Mouse (Mus musculus): ENCODE measurements around the gene Cel. TPM values are rescaled to one million over a fixed set of nuclear protein-coding genes. Genes with fewer than 3 reads are reported as not detected.
"Not testable (repeated sequence)": the region's sequence is repeated elsewhere in the genome, so short reads cannot be mapped to it uniquely, and the experiment has no call there.

Cel gene
- total RNA-seq, 2 experiments from 2014 or later = not detected

DNA sequence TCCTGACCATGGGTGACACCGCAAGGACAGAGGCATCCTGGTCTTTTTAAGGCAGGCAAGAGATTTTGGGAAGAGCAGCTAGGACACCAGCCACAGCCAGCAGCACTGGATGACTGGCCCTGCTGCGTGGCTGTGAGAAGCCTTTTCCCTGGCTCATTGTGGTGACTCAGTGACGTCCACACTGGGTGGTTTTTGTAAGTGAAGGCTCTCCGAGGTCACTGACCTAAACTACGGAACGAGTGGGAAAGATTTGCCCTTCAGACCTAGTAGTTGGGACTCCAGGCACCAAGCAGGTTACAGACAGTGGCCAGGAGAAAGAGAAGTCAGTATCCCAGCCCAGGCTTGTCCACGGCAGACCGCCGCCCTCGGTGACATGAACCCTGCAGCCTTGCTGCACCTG is 38.8 kb downstream of the Cel start:
- no peak for DNase-seq
- intact Hi-C loops (cut with DNase I) = no loop called here

DNA sequence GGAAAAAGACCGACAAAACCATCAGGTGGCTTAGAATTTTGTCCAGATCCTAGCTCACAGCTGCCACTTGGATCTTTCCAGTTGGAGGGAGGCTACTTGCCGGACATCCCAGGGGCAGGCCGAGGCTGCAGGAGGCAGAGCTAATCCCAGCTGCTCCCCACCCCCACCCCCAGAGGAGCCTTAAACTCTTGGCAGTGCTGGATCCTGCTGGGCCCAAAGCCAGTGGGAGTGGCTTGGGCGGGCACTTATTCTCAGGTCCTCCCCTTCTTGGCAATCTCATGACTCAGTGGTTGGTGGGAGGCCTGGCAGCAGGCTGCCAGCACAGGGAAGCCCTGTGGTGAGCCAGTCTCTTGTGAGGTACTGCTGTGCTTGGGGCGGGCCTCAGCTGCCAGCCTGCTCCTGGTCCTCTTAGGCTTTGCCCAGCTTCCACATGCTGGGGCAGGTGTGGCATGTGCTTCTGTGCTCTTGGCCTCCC is 39.5 kb downstream of the Cel start:
- intact Hi-C loops (cut with DNase I) = no loop called here
- peak; percentile 80 to 90 for DNase-seq

DNA sequence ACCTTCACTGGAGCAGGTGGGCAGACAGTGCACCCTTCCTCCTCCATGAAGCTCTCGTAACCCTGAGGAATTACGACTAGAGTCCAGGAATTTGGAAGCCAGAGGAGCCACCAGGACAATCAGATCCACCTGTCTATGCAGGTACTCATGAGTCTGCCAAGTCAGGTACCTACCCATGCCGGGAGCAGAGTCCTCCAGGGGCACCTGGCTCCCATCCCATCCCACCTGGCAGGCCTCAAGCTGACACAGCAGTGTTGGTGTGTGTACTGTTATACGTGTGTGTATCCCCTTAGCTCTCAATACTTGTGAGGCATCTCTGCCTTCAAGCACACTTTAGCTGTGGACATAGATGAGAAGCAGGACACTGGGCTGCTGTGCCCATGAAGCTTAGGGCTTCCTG is 41.0 kb downstream of the Cel start:
- intact Hi-C loops (cut with DNase I) = no loop called here
- peak in 1 of 2 experiments; percentile 23 for DNase-seq

DNA sequence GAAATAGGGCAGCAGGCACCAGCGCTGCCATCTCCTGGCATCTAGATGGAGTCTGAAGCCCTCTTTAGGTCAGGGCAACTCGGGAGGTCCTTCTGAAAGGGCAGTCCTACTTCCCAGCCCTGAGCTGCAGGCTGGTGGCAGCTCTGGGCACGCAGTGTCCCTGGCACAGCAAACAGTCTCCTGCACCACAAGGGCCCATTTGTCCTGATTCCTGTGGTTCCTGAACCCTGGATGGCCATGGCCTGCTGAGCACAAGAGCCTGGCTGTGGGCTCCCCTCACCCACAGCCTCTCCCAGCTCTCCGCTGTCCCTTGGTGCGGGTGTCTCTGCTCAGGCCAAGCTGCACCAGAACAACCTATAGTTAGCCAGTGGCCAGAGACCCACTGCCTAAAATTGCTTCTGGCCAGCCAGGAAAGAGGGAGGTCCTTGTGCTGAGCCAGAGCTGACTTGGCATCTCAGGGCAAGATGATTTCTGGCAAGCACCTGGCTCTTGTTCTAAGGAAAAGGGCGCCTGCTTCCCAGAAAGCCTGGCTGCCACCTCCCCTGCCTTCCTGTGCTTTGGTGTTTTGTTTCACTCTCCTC is 41.5 kb downstream of the Cel start:
- intact Hi-C loops (cut with DNase I) = no loop called here
- DNase-seq = peak in 1 of 2 experiments; percentile 29

DNA sequence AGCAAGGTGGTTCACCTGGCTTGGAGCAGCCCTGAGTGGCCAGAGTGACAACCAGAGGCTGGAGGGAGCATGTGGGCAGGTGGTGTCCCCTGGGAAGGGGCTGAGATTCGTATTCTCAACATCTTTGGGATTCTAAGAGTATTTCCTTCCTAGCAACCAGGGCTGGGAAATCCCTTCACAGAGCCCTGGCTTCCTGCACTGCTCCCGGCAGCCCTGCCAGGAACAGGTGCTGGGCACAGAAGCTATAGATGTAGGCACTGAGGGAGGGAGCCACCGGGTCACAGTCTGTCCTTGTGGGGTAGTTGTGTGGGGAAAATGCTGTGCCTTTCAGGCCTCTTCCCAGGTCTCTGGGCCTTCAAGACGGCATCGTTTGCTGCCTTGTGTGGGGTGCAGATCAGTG is 42.6 kb downstream of the Cel start:
- DNase-seq = peak in 1 of 2 experiments; percentile 11
- intact Hi-C loops (cut with DNase I) = no loop called here

DNA sequence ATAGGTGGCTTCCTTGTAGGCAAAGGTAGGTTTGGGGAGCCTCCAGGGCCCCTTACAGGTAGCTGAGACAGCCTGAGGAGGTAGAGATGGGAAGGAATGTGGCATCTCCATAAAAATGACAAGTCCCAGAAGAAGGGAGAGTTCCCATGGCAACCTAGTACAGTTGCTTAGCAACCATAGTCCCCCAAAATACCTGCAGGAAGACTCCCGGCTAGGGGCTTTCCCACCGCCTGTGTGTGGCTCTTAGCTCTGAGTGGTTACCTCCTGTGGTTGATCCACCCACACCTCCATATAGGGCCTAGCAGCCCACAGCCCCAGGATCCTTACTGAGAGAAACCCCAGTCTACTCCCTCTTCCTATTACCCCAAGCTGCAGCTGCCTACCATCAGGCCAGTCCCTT is 45.0 kb downstream of the Cel start:
- intact Hi-C loops (cut with DNase I) = no loop called here
- DNase-seq = peak in 1 of 2 experiments; percentile 9

DNA sequence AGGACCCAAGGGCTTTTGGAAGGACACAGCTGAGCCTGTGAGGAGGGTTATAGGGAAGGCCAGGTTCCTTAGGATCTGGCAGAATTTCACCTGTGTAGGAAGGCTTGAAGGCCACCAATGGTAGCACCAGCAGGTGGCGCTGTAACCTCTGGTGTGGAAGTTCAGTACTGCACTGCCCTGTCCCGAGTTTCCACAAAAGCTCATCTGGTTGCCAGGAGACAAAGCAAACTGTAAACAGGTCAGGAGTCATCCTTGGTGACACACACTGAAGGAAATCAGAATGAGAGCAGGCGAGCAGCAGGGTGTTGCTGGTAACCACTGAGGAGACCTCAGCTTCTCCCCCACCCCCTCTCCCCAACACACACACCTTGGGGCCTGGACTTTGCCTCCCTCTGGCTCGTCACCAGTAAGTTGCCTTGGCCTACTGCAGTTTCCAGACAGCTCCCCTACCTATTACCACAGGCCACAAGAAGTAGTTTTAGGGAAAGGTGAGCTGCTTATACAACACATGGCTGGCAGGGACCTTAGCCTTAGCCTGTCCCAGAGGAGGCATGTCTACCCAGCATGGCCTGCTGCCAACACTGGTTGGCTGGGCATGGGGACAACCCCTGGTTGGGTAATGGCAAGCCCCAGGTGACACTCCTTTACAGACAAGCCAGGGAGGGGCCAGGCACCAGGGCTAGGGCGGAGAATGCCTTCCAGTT is 45.8 kb downstream of the Cel start:
- intact Hi-C loops (cut with DNase I) = loop anchor here (1.0 kb wide), 1 partner anchor 30 kb away; no protein-coding TSS in a partner anchor
- peak; percentile 77 to 81 for DNase-seq

DNA sequence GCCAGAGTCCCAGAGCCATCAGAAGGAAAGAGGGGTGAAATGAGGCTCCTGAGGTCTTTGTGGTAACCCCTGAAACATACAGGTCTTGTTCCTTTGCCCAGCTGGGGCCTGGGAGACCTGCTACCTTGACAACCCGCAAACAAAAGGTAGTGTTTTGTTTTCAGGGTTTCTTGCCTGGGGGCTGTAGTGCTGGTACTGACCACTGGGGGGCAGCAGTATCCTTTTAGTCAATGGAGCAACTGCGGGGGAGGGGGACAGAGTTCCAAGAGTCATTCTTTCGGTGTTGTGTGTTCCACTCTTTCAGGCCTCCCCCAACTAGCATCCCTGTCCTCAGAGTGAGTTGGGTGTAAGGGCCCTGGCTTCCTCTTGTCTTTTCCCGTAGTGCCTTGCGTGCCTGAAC is 48.7 kb downstream of the Cel start:
- intact Hi-C loops (cut with DNase I) = no loop called here

DNA sequence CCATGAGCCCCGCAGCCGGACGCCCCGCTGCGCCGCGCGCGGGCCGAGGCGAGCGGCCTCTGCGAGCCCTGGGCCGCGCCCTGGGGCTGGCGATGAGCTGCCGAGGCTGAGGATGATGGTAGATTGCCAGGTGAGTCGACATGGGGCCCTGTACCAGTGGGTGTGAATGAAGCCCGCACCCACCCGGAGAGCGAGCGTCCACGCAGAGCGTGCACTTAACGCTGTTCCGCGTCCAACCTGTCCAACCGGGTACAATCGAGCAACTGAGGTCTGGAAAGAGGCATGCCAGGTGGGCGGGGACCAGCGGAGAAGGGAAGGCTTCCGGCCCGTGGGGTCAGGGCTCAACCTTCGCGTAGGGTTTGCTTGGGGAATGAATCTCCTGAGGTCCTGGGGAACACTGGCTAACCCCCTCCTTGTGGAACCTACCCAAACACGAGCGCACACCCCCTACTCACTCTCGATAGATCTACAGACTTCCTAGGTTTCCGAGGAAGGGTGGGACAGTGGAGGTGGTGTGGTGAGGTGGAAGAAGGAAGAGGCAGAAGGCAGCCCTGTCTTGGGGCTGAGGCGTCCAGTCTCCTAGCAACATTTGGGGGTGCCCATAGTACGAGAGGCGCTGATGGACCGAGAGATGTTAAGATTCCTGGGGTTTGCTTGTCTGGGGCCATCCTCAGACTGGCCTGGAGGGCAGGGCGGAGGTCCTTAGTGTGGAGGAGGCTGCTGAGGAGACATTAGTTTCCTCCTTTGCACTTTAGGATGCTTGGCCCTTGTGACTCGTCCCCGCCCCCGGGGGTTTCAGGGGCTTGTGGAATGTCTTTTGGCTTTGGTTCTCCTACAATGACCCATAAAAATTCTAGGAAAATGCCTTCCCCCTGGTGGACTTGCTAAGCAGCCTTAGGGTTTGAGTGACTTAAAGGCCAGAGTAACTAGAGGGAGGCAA is 49.5 kb downstream of the Cel start:
- no peak for DNase-seq

More for the DNA sequence above, 48.7 kb downstream of the Cel start:
- peak; percentile 67 to 77 for DNase-seq

DNA sequence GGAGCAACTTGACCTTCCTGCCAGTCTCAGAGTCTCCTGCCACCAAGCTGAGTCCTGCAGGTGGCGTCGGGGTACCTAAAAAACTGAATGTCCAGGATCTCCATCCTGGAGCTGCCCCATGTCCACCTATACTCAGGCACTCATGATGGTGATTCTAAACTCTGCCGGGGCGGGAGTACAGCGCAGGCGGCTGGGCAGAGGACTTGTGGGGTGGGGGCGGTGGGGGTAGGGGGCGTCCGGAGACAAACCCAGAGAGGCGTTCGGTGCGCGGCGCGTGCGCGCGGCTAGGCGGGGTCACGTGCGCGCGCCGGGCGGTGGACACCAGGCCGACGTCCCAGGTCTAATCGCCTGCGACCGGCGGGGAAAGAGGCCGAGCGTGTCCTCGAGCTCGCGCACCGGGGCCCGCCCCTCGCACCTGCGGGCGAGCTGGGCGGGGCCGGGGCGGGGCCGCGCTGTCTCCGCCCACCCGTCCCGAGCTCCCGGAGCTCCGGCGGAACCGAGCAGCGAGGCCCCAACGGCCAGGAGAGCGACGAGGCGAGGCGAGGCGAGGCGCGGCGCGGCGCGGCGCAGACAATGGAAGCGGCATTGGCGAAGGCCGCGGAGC is 50.3 kb downstream of the Cel start, which contains the start of gene Ralgds:
Gene Ralgds, plus strand, starts transcription at position 328 of the 604 bp plus-strand sequence.
- DNase-seq = no peak
- intact Hi-C loops (cut with DNase I) = no loop called here

More for the DNA sequence above, 49.5 kb downstream of the Cel start:
- intact Hi-C loops (cut with DNase I) = no loop called here

DNA sequence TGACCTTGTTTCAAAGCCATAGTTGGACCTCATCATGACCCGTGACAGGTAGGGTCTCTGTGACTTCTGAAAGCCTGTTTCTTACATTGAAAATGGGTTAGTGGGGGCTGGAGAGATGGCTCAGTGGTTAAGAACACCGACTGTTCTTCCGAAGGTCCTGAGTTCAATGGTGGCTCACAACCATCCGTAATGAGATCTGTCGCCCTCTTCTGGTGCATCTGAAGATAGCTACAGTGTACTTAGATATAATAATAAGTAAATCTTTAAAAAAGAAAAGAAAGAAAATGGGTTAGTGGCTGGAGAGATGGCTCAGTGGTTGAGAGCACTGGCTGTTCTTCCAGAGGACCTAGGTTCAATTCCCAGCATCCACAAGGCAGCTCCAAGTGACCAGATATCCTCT is 51.6 kb downstream of the Cel start:
- intact Hi-C loops (cut with DNase I) = not testable (repeated sequence)

DNA sequence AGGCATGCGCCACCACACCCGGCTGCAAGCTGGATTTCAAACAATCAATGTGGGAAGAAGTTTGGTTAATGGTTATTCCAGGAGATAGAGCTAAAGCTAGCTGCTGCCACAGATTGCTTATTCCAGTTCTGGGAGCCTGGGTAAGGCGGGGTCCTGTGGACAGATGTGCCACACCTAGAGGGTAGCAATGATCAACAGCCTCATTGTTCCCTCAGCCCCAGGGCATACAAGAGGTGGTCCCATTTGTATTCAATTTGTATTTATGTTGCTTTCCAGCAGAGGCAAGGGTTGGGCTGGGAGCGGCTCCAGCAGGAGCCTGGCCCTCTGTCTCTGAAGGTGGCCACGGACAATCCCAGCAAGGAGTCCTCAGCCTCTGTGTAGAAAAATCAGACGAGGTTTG is 56.9 kb downstream of the Cel start:
- intact Hi-C loops (cut with DNase I) = no loop called here
- no peak for DNase-seq

More for the DNA sequence above, 51.6 kb downstream of the Cel start:
- DNase-seq = not testable (repeated sequence)

DNA sequence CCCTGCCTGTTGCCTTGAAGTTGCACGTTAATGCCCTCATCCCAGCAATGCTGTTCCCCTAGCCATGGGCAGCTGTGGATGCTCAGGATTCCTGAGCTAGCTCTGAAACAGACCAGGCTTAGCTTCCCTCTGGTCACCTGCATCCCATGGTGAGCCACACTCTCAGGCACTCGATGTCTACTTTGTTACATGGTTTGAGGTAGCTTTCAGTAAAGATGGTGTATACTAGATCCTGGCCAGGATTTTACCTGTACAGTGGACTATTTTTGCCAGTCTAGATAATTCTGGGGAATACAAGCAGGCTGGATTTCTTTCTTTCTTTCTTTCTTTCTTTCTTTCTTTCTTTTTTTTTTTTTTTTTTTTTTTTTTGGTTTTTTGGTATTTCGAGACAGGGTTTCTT is 57.4 kb downstream of the Cel start, which contains the start of gene Gm10134:
Gene Gm10134, plus strand, starts transcription at position 301 of the 400 bp plus-strand sequence.
- intact Hi-C loops (cut with DNase I) = no loop called here
- no peak for DNase-seq

Small RNA genes lying within 50 kb of the gene (microRNA-seq; reads per million reads assigned to microRNA genes)
- gene Gm22824 = 0 reads per million in 2 experiments

Other genes starting within 250 kb of the Cel start
- 1 to 10 TPM; 1.6 to 2.0 TPM for gene Ppp1r26, start 116.6 kb downstream of the Cel start, total RNA-seq (2021)
- not detected for gene 1700007K13Rik, start 97.1 kb downstream of the Cel start, total RNA-seq (2021)
- gene Mrps2, start 95.3 kb downstream of the Cel start, total RNA-seq (2021) = 10 to 100 TPM; 21.4 to 24.8 TPM
- 1 to 10 TPM in 1 of 2 experiments, under 1 TPM in 1; 0.79 to 1.2 TPM for gene Gbgt1, start 66.5 kb downstream of the Cel start, total RNA-seq (2021)
- not detected for gene Gm10134, start 57.3 kb downstream of the Cel start, total RNA-seq (2021)
- gene Ralgds, start 50.3 kb downstream of the Cel start, total RNA-seq (2021) = 1 to 10 TPM; 8.5 to 9.4 TPM
- 1 to 10 TPM; 5.9 to 6.2 TPM for gene Gtf3c5, start 20.3 kb upstream of the Cel start, total RNA-seq (2021)
- not detected for gene Gfi1b, start 58.6 kb upstream of the Cel start, total RNA-seq (2021)
- gene Tsc1, start 77.8 kb upstream of the Cel start, total RNA-seq (2021) = 10 to 100 TPM; 30.4 to 35.5 TPM
- not detected for gene Spaca9, start 136.3 kb upstream of the Cel start, total RNA-seq (2021)
- not detected for gene Ak8, start 136.8 kb upstream of the Cel start, total RNA-seq (2021)